In genomic region chr6:23549874-23550273, GRCm38 (mm10) we compare ENCODE assay signal across 23 mouse cellular contexts.
"Had no signal": no experiment of that assay in that cellular context is flagged by ENCODE, and none has a peak within 500 bp of the region (broad histone marks: within the 10 kb centered on the region; RNA-seq: fewer than 3 reads in every experiment).

No protein-coding gene starts in this region.

- DNase-seq: kidney, adult 11 months; kidney, adult 8-10 months; kidney, postnatal 10 days; kidney, postnatal 36 days; layer of hippocampus, postnatal 36 days; left cerebral cortex, postnatal 4 days; liver, postnatal 0 days; lung, postnatal 14 days; midbrain, embryonic 14.5 days; right cerebral cortex, adult 18-20 months; right cerebral cortex, postnatal 14 days; right cerebral cortex, postnatal 4 days; thymus, adult 18-20 months; thymus, postnatal 36 days had no signal

- H3K27ac ChIP-seq: kidney, embryonic 15.5 days; left cerebral cortex, adult 2 months; limb, embryonic 12.5 days; limb, embryonic 15.5 days; liver, embryonic 14.5 days; neural tube, embryonic 12.5 days; neural tube, embryonic 15.5 days had no signal

- H3K9me3 ChIP-seq: kidney, embryonic 15.5 days; limb, embryonic 12.5 days; limb, embryonic 15.5 days; neural tube, embryonic 12.5 days; neural tube, embryonic 15.5 days had no signal

- H3K4me2 ChIP-seq: kidney, embryonic 15.5 days; limb, embryonic 12.5 days; limb, embryonic 15.5 days; liver, embryonic 11.5 days; midbrain, embryonic 11.5 days; neural tube, embryonic 12.5 days; neural tube, embryonic 15.5 days had no signal

- H3K27me3 ChIP-seq: kidney, embryonic 15.5 days; limb, embryonic 12.5 days; limb, embryonic 15.5 days; neural tube, embryonic 12.5 days; neural tube, embryonic 15.5 days had no signal

- H3K9ac ChIP-seq: kidney, embryonic 15.5 days; limb, embryonic 12.5 days; limb, embryonic 15.5 days; liver, embryonic 14.5 days; liver, postnatal 0 days; neural tube, embryonic 12.5 days; neural tube, embryonic 15.5 days had no signal

- ATAC-seq: liver, postnatal 0 days had no signal

- H3K4me1 ChIP-seq: kidney, embryonic 15.5 days; limb, embryonic 12.5 days; limb, embryonic 15.5 days; neural tube, embryonic 12.5 days; neural tube, embryonic 15.5 days had no signal

- H3K36me3 ChIP-seq: kidney, embryonic 15.5 days; limb, embryonic 12.5 days; limb, embryonic 15.5 days; neural tube, embryonic 12.5 days; neural tube, embryonic 15.5 days had no signal

- H3K4me3 ChIP-seq: kidney, embryonic 15.5 days; left cerebral cortex, adult 2 months; limb, embryonic 12.5 days; limb, embryonic 15.5 days; neural tube, embryonic 12.5 days; neural tube, embryonic 15.5 days had no signal
